Mouse (Mus musculus) mouse trophoblast stem cell (cell line): ENCODE data around the gene Fggy.

Experiments
- in situ Hi-C, 2 experiments: fragments of 300-500 bp; cut with MseI, MboI; formaldehyde crosslinking; loops; 2 replicates in 1 of 2; 3 replicates in 1 of 2; pipeline ENCODE4 v1.15.1; 2025

The Fggy gene

GRCm38 (mm10) chr4:95778528-95778927 lies 221.2 kb downstream of the Fggy start:
- in situ Hi-C loops: no loop called here

DNA sequence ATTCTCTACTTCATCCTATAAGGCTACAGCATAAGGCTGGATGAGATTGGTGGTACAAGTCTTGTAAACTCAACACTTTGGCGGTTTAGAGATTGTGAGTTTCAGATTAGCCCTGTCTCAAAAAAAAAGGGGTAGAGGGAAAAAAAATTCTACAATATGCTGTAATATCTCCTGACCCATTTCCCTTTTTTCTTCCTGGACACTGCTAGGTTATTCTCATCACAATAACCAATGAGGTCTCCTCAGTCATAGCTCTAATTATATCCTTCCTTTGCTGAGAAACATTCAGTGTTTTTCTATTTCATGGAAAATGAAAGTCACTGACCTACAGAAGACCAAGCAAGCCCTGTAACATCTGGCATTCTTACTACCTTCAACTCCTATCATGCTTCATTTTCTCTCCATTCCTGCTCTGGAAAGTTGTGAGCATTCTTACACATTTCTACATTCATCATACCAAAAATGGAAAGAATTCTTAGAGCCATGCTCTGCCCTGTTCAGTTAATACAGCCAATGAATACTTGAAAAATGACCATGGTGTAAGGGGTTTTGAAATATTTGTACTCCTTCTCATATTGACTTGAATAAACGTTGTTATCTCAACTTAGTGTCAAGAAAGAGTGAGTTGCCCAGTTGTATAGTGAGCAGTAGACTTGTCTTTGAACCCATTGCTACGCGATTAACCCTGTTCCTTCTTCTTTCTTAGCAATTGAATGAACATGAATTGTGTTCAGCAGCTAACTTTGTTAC lies 227.0 kb downstream of the Fggy start:
- in situ Hi-C loops: no loop called here

DNA sequence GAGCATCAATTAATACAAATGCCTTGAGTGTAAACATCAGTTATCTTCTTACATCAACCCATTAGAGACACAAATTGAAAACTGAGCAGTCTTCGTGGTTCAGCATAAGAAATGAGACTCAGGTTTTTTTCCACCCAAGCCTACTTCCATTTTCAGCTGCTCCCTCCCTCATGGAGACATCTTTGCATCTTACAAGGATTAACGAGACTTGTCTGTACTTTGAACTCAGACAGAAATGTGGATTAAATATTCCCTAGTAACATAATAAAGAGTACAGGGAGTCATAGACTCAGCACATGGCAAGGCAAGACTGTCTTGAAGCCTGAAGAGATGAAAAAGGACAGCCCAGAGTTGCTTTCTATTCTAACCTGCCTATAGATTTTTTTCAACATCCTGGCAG lies 230.3 kb downstream of the Fggy start:
- in situ Hi-C loops: no loop called here

DNA sequence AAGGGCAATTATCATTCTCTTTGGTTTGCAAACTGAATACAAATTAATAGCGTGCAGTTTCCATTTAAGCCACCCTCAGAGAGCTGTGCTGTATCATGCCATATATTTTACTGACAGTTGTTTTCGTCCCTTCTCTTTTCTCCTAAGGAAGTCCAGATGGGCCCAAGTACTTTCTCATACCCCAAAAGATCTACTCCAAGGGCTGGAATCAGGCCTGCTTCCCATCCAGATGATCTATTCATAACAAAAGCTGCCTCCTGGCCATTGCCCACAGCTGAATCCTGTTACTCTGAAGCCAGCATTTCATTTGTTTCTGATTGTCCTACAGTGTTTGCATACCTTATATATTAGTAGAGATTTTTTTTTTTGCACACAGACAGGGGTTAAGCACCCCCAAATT lies 231.6 kb downstream of the Fggy start:
- in situ Hi-C loops: no loop called here

GRCm38 (mm10) chr4:95791913-95792475 lies 234.7 kb downstream of the Fggy start:
- in situ Hi-C loops: no loop called here

DNA sequence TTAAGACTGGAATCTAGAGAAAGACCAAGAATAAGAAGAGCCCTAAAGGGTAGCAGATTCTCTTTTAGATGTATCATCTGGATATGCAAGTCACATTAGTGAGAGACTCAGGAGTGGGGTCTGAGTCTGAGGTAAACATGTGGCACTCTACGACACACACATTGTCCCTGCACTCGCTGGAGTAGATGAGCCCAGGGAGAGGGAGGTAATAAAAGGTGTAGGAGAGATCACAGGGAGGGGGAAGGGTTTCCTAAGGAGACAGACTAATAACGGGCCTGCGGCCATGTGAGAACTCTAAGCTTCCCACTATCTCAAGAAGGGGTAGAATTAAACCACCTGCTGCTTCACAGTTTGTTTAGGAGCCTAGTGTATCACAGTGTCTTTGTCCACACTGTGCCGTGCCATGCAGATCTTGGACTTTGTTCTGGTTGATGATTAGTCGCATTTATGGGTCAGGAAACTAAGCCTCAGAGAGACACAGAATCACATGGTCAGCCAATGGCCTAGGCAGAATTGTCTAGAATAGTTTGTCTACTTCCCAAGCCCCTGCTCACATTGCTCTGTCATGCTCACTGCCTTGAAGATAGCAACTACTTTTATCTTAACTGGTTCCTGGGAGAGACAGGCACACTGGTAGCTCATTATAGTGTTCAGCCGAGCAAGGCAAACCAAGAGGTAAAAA lies 236.5 kb downstream of the Fggy start:
- in situ Hi-C loops: no loop called here

DNA sequence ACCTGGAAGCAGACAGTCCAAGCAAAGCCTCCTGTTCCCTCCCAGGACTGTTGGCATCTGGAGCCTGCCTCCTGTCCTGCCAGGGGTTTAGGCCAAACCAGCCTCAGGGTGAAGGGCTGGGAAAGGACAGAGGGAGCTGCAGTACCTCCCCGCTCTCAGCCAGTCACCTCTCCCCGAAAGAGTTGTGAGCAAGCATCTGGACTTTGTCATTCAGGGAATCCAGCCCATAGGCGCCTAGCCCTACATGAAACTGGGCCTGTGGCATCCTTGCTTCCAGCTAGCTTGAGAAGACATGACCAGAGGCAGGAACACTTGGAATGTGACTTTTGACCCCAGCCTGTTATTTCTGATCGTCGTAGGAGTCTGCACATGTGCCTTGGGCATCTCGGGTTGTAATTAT lies 237.3 kb downstream of the Fggy start:
- in situ Hi-C loops: no loop called here

GRCm38 (mm10) chr4:95795283-95795682 lies 238.0 kb downstream of the Fggy start:
- in situ Hi-C loops: no loop called here

GRCm38 (mm10) chr4:95819650-95820049 lies 262.3 kb downstream of the Fggy start:
- in situ Hi-C loops: no loop called here

DNA sequence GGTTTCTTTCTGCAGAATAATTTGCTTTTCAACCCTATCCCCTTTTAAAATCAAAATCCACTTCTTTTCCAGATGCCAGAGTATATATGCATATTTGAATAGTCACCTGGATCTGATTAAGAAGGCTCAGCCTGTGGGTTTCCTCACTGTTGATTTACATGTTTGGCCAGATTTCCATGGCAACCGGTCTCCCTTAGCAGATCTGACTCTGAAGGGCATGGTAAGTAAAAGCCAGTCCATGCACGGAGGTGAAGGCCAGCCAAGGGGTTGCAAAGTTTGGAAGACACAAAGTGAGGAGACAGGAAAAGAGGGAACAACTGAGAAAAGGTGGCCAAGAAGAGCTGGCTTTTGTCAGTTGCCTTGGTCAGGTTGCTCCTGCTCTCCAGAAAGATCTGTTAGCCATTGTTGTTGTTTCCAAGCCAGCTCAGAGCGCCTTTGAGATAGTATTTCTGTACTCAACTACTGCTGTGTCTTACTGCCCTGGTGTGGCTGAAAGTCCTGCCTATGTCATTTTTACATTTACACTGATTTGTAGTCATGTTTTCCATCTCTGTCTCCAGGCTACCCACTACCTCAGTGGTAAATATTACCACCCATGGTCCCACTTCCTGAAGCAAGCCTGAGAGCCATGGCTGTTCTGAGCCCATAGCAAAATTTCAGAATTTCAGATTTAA lies 264.7 kb downstream of the Fggy start:
- in situ Hi-C loops: no loop called here

DNA sequence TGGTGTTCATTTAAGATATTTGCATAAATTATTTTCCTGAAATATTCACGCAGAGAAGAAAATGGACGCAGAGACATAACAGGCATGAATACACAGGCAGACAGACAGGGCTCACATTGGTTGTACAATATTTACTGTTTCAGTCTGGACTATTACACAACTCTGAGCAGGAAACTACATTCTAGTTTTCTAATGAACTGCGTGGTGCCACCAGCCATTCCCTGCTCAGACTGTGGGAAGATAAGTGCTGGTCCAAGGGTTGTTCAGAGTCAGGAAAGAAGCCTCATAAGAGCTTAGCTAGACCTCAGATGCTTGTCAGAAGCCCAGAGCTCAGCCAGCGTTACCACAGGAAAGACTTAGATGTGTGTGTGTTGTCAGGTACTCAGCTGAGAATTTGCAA lies 270.9 kb downstream of the Fggy start:
- in situ Hi-C loops: no loop called here

GRCm38 (mm10) chr4:95830320-95830719 lies 273.0 kb downstream of the Fggy start:
- in situ Hi-C loops: no loop called here

DNA sequence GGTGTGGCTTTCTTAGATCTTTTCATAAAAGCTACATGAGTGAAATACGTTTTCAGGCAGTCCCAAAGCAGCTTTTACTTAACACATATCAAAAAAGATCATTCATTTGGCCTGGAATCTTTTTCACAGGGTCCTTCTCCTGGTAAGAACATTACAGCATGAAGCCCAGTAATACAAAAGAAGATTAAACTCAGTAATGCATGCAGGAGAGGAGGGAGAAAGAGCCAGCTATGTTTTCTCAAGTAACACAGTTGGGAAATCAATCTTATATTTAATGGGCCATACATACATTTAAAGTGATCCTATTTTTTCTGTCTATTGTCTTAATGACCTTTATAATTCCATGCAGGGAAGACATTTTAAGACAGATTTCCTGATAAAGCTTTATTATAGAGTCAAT lies 282.6 kb downstream of the Fggy start:
- in situ Hi-C loops: no loop called here

DNA sequence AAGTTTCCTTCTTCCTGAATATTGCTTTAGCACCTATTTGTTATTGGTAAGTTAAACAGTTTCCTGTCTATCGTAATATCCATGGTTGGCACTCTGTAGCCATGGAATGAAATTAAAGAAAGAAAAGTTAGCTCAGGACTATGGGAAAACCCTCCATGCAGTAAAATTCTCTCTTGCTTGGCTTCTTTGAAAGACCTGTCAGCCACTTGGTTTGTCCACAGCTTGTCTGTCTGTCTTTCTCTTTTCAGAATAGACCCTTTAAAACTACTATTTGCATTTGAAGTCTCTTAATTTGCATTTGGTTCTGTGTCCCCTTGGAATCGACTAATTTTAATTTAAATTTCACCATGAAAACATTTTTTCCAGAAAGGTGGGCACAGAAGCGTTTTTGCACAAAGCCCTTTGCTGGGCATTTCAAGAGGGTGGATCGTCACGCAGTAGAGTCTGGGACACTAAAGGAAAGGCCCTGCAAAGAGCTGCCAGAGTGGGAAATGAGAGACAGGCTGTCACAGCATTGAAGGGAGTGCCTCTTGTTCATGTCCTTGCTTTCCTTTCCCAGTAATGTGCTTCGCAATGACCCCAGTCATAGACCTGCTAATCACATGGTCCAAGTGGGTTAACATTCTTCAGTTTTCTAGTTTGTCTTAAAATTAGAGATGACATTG lies 283.2 kb downstream of the Fggy start:
- in situ Hi-C loops: no loop called here

GRCm38 (mm10) chr4:95845981-95846617 lies 288.8 kb downstream of the Fggy start:
- in situ Hi-C loops: no loop called here

- in situ Hi-C loops: no loop called here
These were observed 289.9 kb downstream of the Fggy start for GRCm38 (mm10) chr4:95847219-95847618.

DNA sequence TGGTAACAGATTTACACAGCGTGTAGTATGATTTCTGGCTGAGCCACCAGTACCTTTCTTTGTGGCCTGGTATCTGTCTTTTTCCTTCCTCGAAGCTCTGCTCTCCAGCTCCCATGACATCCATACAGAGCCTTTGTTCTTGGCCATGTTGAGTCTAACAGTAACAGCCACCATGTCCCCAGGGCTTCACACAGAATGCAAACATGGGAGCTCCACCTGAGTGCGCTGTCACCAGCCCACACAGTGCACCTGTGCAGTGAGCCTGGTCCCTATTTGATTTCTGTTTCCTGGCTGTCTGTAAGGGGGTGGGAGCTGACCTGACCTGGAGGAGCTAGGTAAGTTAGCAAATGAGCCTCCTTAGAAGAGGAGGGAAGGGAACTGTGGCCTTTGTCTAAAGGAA lies 290.4 kb downstream of the Fggy start:
- in situ Hi-C loops: no loop called here

GRCm38 (mm10) chr4:95849497-95849896 lies 292.2 kb downstream of the Fggy start:
- in situ Hi-C loops: no loop called here

- in situ Hi-C loops: loop anchor here in 1 of 2 experiments (25.0 kb wide), 1 partner anchor 838 kb away; no protein-coding TSS in a partner anchor
These were observed 292.9 kb downstream of the Fggy start for GRCm38 (mm10) chr4:95850044-95850739.

GRCm38 (mm10) chr4:95852257-95852656 lies 294.9 kb downstream of the Fggy start:
- in situ Hi-C loops: loop anchor here in 1 of 2 experiments (25.0 kb wide), 1 partner anchor 840 kb away; no protein-coding TSS in a partner anchor

DNA sequence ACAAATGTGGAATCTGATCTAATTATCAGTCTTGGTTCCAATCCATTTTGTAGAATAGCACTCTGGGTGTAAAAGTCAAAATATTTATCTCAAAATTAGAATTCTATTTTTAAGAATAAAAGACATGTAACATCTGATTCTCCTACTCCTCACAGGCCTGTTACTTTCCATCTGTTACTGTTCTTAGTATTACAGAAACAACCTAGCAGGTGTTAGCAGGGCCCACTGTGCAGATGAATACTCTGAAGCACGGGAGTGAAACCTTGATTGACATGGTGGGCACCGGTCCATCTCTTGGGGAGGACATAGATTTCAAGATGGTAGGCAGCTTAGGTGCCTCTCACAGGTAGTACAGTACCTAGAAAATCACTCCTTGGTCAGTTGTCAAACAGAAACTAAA lies 298.7 kb downstream of the Fggy start:
- in situ Hi-C loops: loop anchor here in 1 of 2 experiments (25.0 kb wide), 1 partner anchor 844 kb away; no protein-coding TSS in a partner anchor
